16 mouse cellular contexts compared by ENCODE assay signal in genomic region chr7:105477433-105477700, GRCm38 (mm10). TPM values are rescaled to one million over a fixed set of nuclear protein-coding genes. Genes with fewer than 3 reads are reported as not detected.
"Had no signal": no experiment of that assay in that cellular context is flagged by ENCODE, and none has a peak within 500 bp of the region (broad histone marks: within the 10 kb centered on the region; RNA-seq: fewer than 3 reads in every experiment).

No protein-coding gene starts in this region.

- H3K36me3 ChIP-seq: limb, embryonic 12.5 days; limb, embryonic 15.5 days; midbrain, embryonic 12.5 days; midbrain, embryonic 15.5 days; neural tube, embryonic 12.5 days; neural tube, embryonic 15.5 days had no signal

- H3K27me3 ChIP-seq: limb, embryonic 15.5 days; midbrain, embryonic 15.5 days; neural tube, embryonic 15.5 days had no signal

- ATAC-seq: lung, postnatal 0 days; midbrain, embryonic 15.5 days had no signal

- H3K4me3 ChIP-seq: limb, embryonic 12.5 days; limb, embryonic 15.5 days; midbrain, embryonic 12.5 days; midbrain, embryonic 15.5 days; neural tube, embryonic 12.5 days; neural tube, embryonic 15.5 days had no signal

- H3K4me2 ChIP-seq: limb, embryonic 12.5 days; limb, embryonic 15.5 days; liver, embryonic 11.5 days; lung, embryonic 14.5 days; midbrain, embryonic 12.5 days; midbrain, embryonic 15.5 days; neural tube, embryonic 12.5 days; neural tube, embryonic 15.5 days had no signal

- H3K27ac ChIP-seq: limb, embryonic 12.5 days; limb, embryonic 15.5 days; liver, embryonic 14.5 days; macrophage; midbrain, embryonic 12.5 days; midbrain, embryonic 15.5 days; neural tube, embryonic 12.5 days; neural tube, embryonic 15.5 days; stomach, postnatal 0 days had no signal

- H3K9ac ChIP-seq: limb, embryonic 12.5 days; limb, embryonic 15.5 days; liver, embryonic 14.5 days; liver, postnatal 0 days; lung, embryonic 14.5 days; midbrain, embryonic 12.5 days; midbrain, embryonic 15.5 days; neural tube, embryonic 12.5 days; neural tube, embryonic 15.5 days had no signal

- DNase-seq: right cerebral cortex, postnatal 4 days; thymus, postnatal 25 days had no signal

- H3K9me3 ChIP-seq: limb, embryonic 12.5 days; limb, embryonic 15.5 days; midbrain, embryonic 12.5 days; midbrain, embryonic 15.5 days; neural tube, embryonic 12.5 days; neural tube, embryonic 15.5 days had no signal

RNA-seq across cellular contexts. Expression of gene Cavin3, which starts 4.7 kb away (rescaled TPM):
- total RNA-seq: megakaryocyte, adult 5-6 weeks had no signal
- polyA plus RNA-seq: macrophage had no signal

RNA-seq across cellular contexts. Expression of gene Cckbr, which starts 51.8 kb away (rescaled TPM):
- total RNA-seq: megakaryocyte, adult 5-6 weeks had no signal
- polyA plus RNA-seq: limb, embryonic 12.5 days; limb, embryonic 15.5 days; liver, embryonic 14.5 days; liver, postnatal 0 days; macrophage had no signal
